Mouse (Mus musculus): ENCODE measurements around the gene Qsox2.

Gene Qsox2

GRCm38 (mm10) chr2:26237290-26237782, at the start of gene Qsox2:
TSS of gene Qsox2 (minus strand) at chr2:26237525.
- peak; percentile 98 for DNase-seq (ENCODE audit: extremely low spot score)

- DNase-seq (ENCODE audit: extremely low spot score), result peak; percentile 63
These were observed 49.1 kb upstream of the Qsox2 start for GRCm38 (mm10) chr2:26286391-26286790.

GRCm38 (mm10) chr2:26285804-26286203, 48.5 kb upstream of the Qsox2 start:
- DNase-seq (ENCODE audit: extremely low spot score), result no peak

- no peak for DNase-seq (ENCODE audit: extremely low spot score)
These were observed 43.3 kb upstream of the Qsox2 start for GRCm38 (mm10) chr2:26280594-26280993.

- DNase-seq (ENCODE audit: extremely low spot score), result no peak
These were observed 42.4 kb upstream of the Qsox2 start for GRCm38 (mm10) chr2:26279712-26280111.

- peak; percentile 71 for DNase-seq (ENCODE audit: extremely low spot score)
These were observed 36.3 kb upstream of the Qsox2 start for GRCm38 (mm10) chr2:26273611-26274010.

GRCm38 (mm10) chr2:26268216-26268615, 30.9 kb upstream of the Qsox2 start:
- no peak for DNase-seq (ENCODE audit: extremely low spot score)

GRCm38 (mm10) chr2:26266066-26266742, 28.9 kb upstream of the Qsox2 start:
- DNase-seq (ENCODE audit: extremely low spot score), result no peak

- DNase-seq (ENCODE audit: extremely low spot score), result no peak
These were observed 27.8 kb upstream of the Qsox2 start for GRCm38 (mm10) chr2:26265095-26265494.

GRCm38 (mm10) chr2:26264646-26265045, 27.3 kb upstream of the Qsox2 start:
- DNase-seq (ENCODE audit: extremely low spot score), result no peak

GRCm38 (mm10) chr2:26257315-26258096, 20.2 kb upstream of the Qsox2 start:
- no peak for DNase-seq (ENCODE audit: extremely low spot score)

GRCm38 (mm10) chr2:26254816-26255215, 17.5 kb upstream of the Qsox2 start:
- DNase-seq (ENCODE audit: extremely low spot score), result no peak

GRCm38 (mm10) chr2:26252514-26253206, 15.3 kb upstream of the Qsox2 start:
- DNase-seq (ENCODE audit: extremely low spot score), result no peak

GRCm38 (mm10) chr2:26247531-26247930, 10.2 kb upstream of the Qsox2 start:
- DNase-seq (ENCODE audit: extremely low spot score), result no peak

- no peak for DNase-seq (ENCODE audit: extremely low spot score)
These were observed 3.5 kb upstream of the Qsox2 start for GRCm38 (mm10) chr2:26240841-26241240.

- DNase-seq (ENCODE audit: extremely low spot score), result no peak
These were observed 3.0 kb upstream of the Qsox2 start for GRCm38 (mm10) chr2:26240330-26240729.

- DNase-seq (ENCODE audit: extremely low spot score), result no peak
These were observed 540 bp downstream of the Qsox2 start for GRCm38 (mm10) chr2:26236681-26237289.

- no peak for DNase-seq (ENCODE audit: extremely low spot score)
These were observed 2.6 kb downstream of the Qsox2 start for GRCm38 (mm10) chr2:26234771-26235170.

GRCm38 (mm10) chr2:26234253-26234652, 3.1 kb downstream of the Qsox2 start:
- no peak for DNase-seq (ENCODE audit: extremely low spot score)

GRCm38 (mm10) chr2:26231366-26231765, 6.0 kb downstream of the Qsox2 start:
- no peak for DNase-seq (ENCODE audit: extremely low spot score)

GRCm38 (mm10) chr2:26230253-26230652, 7.1 kb downstream of the Qsox2 start:
- no peak for DNase-seq (ENCODE audit: extremely low spot score)

GRCm38 (mm10) chr2:26227788-26228187, 9.5 kb downstream of the Qsox2 start:
- peak; percentile 52 for DNase-seq (ENCODE audit: extremely low spot score)
